Mouse (Mus musculus) c-Kit-positive CD71-positive TER-119-positive erythroid progenitor cells, embryonic 14.5 days (primary cell): ENCODE data around the gene Olfr629.
A peak's percentile ranks its signal among the peaks of the same experiment; 100 is the strongest.
"Not testable (repeated sequence)": the region's sequence is repeated elsewhere in the genome, so short reads cannot be mapped to it uniquely, and the experiment has no call there.

Experiments used
- DNase-seq: peaks from one replicate; pipeline ENCODE4 v3.0.0-alpha.2; 2013; ENCODE audit warnings: low spot score

Olfr629 gene

DNA sequence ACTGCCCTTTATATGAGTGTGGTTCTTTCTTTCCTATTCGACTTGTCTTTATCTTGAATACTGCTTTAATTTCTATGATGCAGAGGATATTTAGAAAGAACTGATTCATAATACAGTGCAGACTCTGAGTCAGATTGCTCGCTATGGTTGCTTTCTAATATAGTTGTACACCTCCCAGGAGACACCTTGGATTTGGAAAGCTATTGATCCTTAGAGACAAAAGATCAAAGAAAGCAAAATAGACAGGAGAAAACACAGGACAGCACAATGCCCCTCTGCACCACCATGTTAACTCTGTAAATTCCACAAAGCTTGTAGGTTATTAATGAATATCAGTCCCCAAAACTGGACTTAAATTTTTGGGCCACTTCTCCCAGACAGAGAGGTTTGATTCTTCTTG, at the start of gene Olfr629:
Gene Olfr629 (minus strand): TSS at position 101 of the 400 bp plus-strand sequence.
- DNase-seq: no peak

DNA sequence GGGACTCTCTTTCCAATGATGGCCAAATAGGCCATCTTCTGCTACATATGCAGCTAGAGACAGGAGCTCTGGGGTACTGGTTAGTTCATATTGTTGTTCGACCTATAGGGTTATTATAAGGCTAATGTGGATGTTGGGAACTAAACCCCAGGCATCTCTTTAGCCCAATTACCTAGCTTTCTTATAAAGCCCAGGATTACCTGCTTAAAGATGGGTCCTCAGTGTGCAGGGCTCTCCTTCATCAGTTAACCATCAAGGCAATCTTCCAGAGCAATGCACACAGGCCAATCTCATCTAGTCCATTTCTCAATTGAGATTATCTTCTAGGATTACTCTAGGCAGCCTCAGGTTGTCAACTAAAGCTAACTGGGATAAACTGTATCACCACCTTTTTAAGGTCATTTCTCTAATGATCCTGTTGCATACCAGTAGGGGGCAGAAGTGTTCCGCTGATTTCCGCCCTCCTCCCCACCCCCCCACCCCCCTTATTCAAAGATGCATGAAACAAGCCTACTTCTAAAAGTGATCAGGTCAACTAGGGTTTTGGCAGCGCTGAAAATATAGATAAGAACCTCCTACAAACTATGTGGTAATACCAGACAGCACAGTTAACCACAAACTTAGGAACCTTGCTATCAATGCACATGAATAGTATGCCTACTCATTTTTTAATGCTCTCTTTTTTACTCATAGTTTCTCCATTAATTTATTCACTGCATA, 48.1 kb upstream of the Olfr629 start:
- peak; percentile 64 for DNase-seq

DNA sequence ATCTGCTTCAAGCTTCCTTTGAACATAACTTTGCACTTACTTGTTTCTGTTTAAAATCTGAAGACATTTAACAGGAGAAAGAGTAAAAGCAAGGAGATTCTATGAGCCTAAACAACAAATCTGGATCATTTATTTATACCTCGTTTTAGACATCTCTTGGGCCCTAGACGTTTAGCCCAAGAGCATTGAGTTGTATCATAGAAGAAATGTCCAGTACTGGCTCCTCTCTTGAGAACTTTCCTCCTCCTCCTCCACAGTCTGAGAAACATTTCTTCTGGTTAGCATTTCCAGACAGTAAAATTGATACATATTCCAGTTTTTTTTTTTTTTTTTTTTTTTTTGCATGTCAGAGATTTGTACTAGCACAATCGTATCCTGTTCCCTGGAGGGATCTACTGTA, 47.0 kb upstream of the Olfr629 start, which contains the start of gene Olfr67:
Gene Olfr67 (minus strand): TSS at position 101 of the 400 bp plus-strand sequence.
- DNase-seq: no peak

DNA sequence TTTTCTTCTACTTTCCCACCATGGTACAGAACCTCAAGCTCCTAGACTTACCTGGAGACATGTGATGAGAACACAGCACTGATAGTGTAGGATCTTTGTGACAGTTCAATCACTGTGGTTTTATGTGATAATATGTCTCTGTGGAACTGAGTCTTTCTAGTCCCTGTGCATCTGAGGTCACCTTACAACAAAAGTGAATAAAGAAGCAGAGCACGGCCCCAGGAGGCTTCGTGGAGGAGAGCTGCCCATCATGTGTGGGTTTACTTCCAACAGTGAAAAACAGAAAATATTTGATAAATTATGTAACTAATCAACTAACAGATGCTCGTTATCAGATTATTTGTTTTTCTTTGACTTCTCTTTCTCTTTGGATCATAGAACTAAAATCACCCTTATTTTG, 34.9 kb upstream of the Olfr629 start, which contains the start of gene Olfr68:
Gene Olfr68 (minus strand): TSS at position 101 of the 400 bp plus-strand sequence.
- DNase-seq: no peak

- DNase-seq: peak; percentile 18
Observed at GRCm38 (mm10) chr7:103777652-103778051, 32.9 kb upstream of the Olfr629 start.

- no peak for DNase-seq
Observed at GRCm38 (mm10) chr7:103771494-103771893, 26.8 kb upstream of the Olfr629 start, which contains the start of gene Olfr69. Olfr69 (minus strand) TSS chr7:103771594.

DNA sequence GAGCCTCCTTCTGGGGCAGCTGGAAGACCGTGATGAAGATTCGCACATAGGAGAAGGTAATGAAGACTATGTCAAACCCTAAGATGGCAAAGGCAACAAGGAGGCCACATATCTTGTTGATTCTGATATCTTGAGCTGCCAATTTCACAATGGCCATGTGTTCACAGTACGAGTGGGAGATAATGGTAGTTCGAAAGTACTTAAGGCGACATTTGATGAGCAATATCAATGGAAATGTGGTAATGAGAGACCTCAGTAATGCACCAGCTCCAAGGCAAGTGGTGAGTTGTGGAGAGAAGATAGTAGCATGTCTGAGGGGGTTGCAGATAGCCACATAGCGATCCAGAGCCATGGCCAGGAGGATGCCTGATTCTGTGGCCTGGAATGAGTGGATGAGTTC, 22.9 kb upstream of the Olfr629 start:
- DNase-seq: not testable (repeated sequence)

- not testable (repeated sequence) for DNase-seq
Observed at GRCm38 (mm10) chr7:103762212-103762611, 17.5 kb upstream of the Olfr629 start.

DNA sequence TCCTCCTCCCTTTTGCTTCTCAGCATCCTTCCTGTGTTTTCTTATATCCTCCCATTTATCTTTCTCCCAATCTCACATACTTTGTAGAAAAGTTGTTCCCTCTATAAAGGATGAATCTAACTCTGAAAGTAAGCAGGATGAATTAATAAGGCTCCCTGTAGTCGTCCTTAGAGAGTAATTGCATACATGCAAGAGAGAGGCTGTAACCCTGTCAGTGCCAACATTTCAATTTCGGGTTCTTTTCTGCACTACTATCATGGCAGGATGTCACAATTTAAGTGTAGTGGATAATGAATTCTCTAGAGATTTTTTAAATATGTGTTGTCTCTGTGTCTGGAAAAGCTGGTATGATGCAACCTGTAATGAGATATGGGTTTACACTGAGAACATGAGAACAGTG, 12.5 kb upstream of the Olfr629 start, which contains the start of gene Olfr630:
Gene Olfr630 (minus strand): TSS at position 101 of the 400 bp plus-strand sequence.
- DNase-seq: no peak

GRCm38 (mm10) chr7:103730074-103730473, 14.7 kb downstream of the Olfr629 start, which contains the start of gene Olfr628:
Olfr628 (plus strand) TSS chr7:103730374.
- no peak for DNase-seq

DNA sequence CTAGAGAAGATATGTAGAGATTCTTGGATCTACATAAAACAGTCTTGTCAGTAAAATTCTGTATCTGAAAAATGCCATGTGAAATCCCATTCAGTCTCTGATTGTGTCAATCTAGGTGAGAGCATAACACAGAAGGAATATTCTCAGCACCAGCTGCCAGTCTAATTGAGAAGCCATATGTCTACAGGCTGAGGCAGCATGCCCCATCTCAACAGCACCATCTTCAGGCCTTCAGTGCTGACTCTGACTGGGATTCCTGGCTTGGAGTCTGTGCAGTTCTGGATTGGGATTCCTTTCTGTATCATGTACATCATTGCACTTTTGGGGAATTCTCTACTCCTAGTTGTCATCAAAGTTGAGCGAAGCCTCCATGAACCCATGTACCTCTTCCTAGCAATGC, 28.3 kb downstream of the Olfr629 start:
- not testable (repeated sequence) for DNase-seq

DNA sequence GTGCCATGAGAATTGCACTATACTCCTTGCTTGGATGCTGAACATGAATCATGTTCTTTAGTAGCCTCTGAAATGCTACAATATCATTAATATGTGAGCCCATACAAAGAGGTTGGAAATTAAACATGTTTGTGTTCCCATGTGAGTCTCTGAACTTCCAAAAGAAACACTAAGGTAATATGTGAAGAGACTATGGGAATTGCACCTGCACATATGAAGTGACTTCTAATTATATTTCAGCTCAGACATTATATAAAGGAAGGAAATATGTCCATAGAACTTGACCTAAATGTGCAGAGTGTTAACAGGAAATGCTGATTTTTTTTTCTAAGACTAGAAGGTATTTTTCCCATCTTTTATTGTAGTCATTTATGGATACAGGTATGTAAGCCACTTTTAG, 30.4 kb downstream of the Olfr629 start, which contains the start of gene Olfr243:
Gene Olfr243 (plus strand): TSS at position 301 of the 400 bp plus-strand sequence.
- DNase-seq: no peak

DNA sequence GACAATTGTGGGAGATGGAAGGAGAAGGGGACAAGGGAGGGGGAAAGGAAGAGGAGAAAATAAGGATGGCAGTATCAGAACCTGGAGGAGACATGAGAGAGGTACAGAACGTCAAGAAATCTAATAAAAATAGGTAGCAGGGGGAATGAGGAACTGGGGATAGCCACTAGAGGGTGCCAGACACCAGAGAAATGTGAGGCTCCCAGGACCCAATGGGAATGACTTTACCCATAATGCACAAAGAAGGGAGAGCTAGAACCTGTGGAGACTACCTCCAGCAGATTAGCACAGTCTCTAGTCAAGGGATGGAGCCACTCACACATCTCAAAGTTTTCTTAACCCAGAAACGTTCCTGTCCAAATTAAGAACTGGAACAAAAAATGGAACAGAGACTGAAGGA, 32.7 kb downstream of the Olfr629 start:
- DNase-seq: peak; percentile 16

DNA sequence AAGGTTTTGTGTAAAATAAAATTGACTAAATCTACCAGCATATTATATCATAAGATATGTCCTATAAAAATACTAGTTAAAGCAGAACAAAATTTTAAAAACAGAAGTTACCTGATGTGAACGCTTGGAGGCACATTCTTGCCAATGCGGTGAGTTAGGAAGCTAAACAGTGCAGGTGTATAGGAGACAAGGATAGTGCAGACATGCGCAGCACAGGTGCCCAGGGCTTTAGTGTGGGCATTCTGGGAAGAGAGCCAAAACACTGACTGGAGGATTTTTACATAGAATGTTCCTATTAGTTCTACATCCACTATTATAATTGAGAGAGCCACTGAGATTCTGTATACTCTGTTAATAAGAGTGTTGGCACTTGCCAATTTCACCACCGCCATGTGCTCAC, 45.3 kb downstream of the Olfr629 start:
- DNase-seq: no peak
